Mouse (Mus musculus) limb, embryonic 11.5 days (tissue): ENCODE results near the gene Olfr1388. TPM values are rescaled to one million over a fixed set of nuclear protein-coding genes. Genes with fewer than 3 reads are reported as not detected.
"Not testable (repeated sequence)": the region's sequence is repeated elsewhere in the genome, so short reads cannot be mapped to it uniquely, and the experiment has no call there.

Source experiments
- ATAC-seq: fragments of 200-750 bp; cut with Nextera tagmentation; 2 replicates; pipeline ENCODE4 v1.8.0; 2017; ENCODE audit warnings: low read depth; ENCODE audit not compliant: insufficient number of reproducible peaks, low FRiP score, low TSS enrichment
- DNase-seq: peaks from one replicate; pipeline ENCODE4 v3.0.0-alpha.2; 2015; ENCODE audit warnings: low spot score
- H3K27ac ChIP-seq: fragments of 300-500 bp; sonication (generic); replicated peaks from 2 replicates; pipeline ENCODE4 v1.5.1; 2014; ENCODE audit warnings: low read depth, mild to moderate bottlenecking, low read length
- H3K27me3 ChIP-seq: fragments of 300-500 bp; sonication (generic); 2 replicates; pipeline ENCODE4 v1.6.1; 2014; ENCODE audit warnings: mild to moderate bottlenecking, low read length, mixed read lengths; ENCODE audit not compliant: control insufficient read depth, insufficient read depth
- H3K36me3 ChIP-seq: fragments of 300-500 bp; sonication (generic); 2 replicates; pipeline ENCODE4 v1.6.1; 2014; ENCODE audit warnings: mild to moderate bottlenecking, low read length, moderate library complexity, mixed read lengths; ENCODE audit not compliant: control insufficient read depth, insufficient read depth
- H3K4me1 ChIP-seq: fragments of 300-500 bp; sonication (generic); 2 replicates; pipeline ENCODE4 v1.6.1; 2014; ENCODE audit warnings: low read length, mixed read lengths; ENCODE audit not compliant: control insufficient read depth, insufficient read depth
- H3K4me2 ChIP-seq: fragments of 300-500 bp; sonication (generic); 2 replicates; pipeline ENCODE4 v1.6.1; 2014; ENCODE audit warnings: low read depth, mild to moderate bottlenecking, moderate library complexity; ENCODE audit not compliant: severe bottlenecking
- H3K4me3 ChIP-seq: fragments of 300-500 bp; sonication (generic); 2 replicates; pipeline ENCODE4 v1.5.1; 2014; ENCODE audit warnings: low read depth, low read length
- H3K9ac ChIP-seq: fragments of 300-500 bp; sonication (generic); 2 replicates; pipeline ENCODE4 v1.6.1; 2014; ENCODE audit warnings: mild to moderate bottlenecking, low read length
- H3K9me3 ChIP-seq: fragments of 300-500 bp; sonication (generic); 2 replicates; pipeline ENCODE4 v1.6.1; 2016; ENCODE audit warnings: low read length; ENCODE audit not compliant: control insufficient read depth
- WGBS: fragments of 180-500 bp; shearing (Covaris S2); extraction: QIAGEN DNeasy Blood & Tissue Kit; methylation state at CpG from one replicate; pipeline ENCODE4 v1.1.7; 2014; 5-methylcytosine and 5-hydroxymethylcytosine counted together
- polyA plus RNA-seq: library from polyadenylated mRNA; unstranded; fragments of >200 nt; fragmentation: Nextera tagmentation; extraction: Ambion mirVana; gene quantifications from 2 replicates; pipeline ENCODE4 v1.2.1, GENCODE M21; 2014

Gene Olfr1388
- polyA plus RNA-seq, 1 experiment from 2014 or later = 0.11 TPM

DNA sequence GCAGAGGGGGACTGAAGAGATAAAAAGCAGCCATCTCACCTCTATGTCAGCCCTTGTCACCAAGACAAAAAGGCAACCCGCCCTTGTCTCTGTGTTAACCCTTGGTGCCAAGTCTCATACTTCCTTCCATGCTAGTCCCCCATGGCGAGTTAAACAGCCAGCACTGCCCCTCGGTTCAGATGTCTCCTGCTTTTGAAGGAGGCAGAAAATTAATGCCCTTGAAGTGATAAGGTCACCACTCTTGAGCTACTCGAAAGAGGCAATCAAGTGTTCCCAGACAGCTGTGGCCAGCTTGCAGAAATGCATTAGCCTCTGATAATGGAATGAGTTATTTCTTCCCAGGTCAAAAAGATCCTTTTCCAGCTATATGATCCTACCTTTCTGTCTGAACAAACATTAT lies 49.5 kb downstream of the Olfr1388 start:
- ATAC-seq (no peak), DNase-seq (no peak)
- H3K4me3 ChIP-seq = no peak overlapping the region
- no peaks in the 10 kb centered on the region for H3K9me3 ChIP-seq
- no peaks in the 10 kb centered on the region for H3K36me3 ChIP-seq
- H3K4me1 ChIP-seq = no peaks in the 10 kb centered on the region
- H3K27me3 ChIP-seq = no peaks in the 10 kb centered on the region
- H3K27ac ChIP-seq = no peak overlapping the region
- no peak overlapping the region for H3K9ac ChIP-seq
- 38% methylated on average over 4 of the region's 4 CpGs for WGBS
- no peak overlapping the region for H3K4me2 ChIP-seq

GRCm38 (mm10) chr11:49488770-49489169 lies 52.3 kb downstream of the Olfr1388 start, which contains the start of gene Olfr1385:
Gene Olfr1385 (plus strand): TSS chr11:49489070.
- not testable (repeated sequence) for H3K36me3 ChIP-seq, DNase-seq, H3K9ac ChIP-seq, H3K4me1 ChIP-seq, H3K4me2 ChIP-seq, ATAC-seq, H3K27me3 ChIP-seq, H3K9me3 ChIP-seq, H3K27ac ChIP-seq, H3K4me3 ChIP-seq
- WGBS = 82% methylated on average over 1 of the region's 1 CpGs

Other genes with a start within 250 kb of the Olfr1388 start
- 0.88 and 0.91 TPM in 2 replicates for gene Btnl9, start 249.5 kb upstream of the Olfr1388 start, polyA plus RNA-seq
- gene Zfp62, start 233.3 kb upstream of the Olfr1388 start, polyA plus RNA-seq = 54.1 and 58.0 TPM in 2 replicates
- 33.8 and 41.1 TPM in 2 replicates for gene Mgat1, start 192.4 kb upstream of the Olfr1388 start, polyA plus RNA-seq
- 0.06 TPM in 1 of 2 replicates, not detected in the other for gene Olfr1393, start 158.3 kb upstream of the Olfr1388 start, polyA plus RNA-seq
- not detected in 2 replicates for gene Olfr1392, start 151.3 kb upstream of the Olfr1388 start, polyA plus RNA-seq
- not detected in 2 replicates for gene Olfr10, start 131.9 kb upstream of the Olfr1388 start, polyA plus RNA-seq
- gene Olfr1391, start 113.9 kb upstream of the Olfr1388 start, polyA plus RNA-seq = not detected in 2 replicates
- gene Olfr1390, start 101.4 kb upstream of the Olfr1388 start, polyA plus RNA-seq = not detected in 2 replicates
- not detected in 2 replicates for gene Olfr1389, start 13.6 kb upstream of the Olfr1388 start, polyA plus RNA-seq
- gene Olfr1387, start 18.7 kb downstream of the Olfr1388 start, polyA plus RNA-seq = not detected in 2 replicates
- gene Olfr1386, start 28.4 kb downstream of the Olfr1388 start, polyA plus RNA-seq = not detected in 2 replicates
- gene Olfr1385, start 52.4 kb downstream of the Olfr1388 start, polyA plus RNA-seq = not detected in 2 replicates
- not detected in 2 replicates for gene Olfr1384, start 70.1 kb downstream of the Olfr1388 start, polyA plus RNA-seq
- not detected in 2 replicates for gene Olfr1383, start 83.0 kb downstream of the Olfr1388 start, polyA plus RNA-seq
- gene Olfr1382, start 91.6 kb downstream of the Olfr1388 start, polyA plus RNA-seq = not detected in 2 replicates
- gene Olfr1381, start 106.8 kb downstream of the Olfr1388 start, polyA plus RNA-seq = not detected in 2 replicates
- gene Olfr1380, start 120.3 kb downstream of the Olfr1388 start, polyA plus RNA-seq = not detected in 2 replicates
- gene Flt4, start 172.6 kb downstream of the Olfr1388 start, polyA plus RNA-seq = 4.5 and 5.8 TPM in 2 replicates
- gene Scgb3a1, start 227.0 kb downstream of the Olfr1388 start, polyA plus RNA-seq = not detected in 2 replicates